Mouse (Mus musculus) left cerebral cortex, adult 2 months (tissue): ENCODE measurements around the gene Stxbp3. TPM values are rescaled to one million over a fixed set of nuclear protein-coding genes. Genes with fewer than 3 reads are reported as not detected.

Experiments
- DNase-seq, 2 experiments: peaks; one replicate each; pipeline ENCODE4 v3.0.0; 2021 to 2022; ENCODE audit warnings: low spot score in 2 of 2, mixed read lengths in 1 of 2; ENCODE audit errors: extremely low spot score in 1 of 2
- H3K27ac ChIP-seq: fragments of 200-600 bp; 2 replicates; pipeline ENCODE4 v1.8.1; 2022
- H3K4me3 ChIP-seq: fragments of 200-600 bp; 2 replicates; pipeline ENCODE4 v1.8.1; 2022
- CTCF ChIP-seq: fragments of 200-600 bp; IDR thresholded peaks from 2 replicates; pipeline ENCODE4 v1.8.1; 2022; ENCODE audit warnings: antibody characterized with exemption, mild to moderate bottlenecking, moderate library complexity
- intact Hi-C: fragments of 180-260 bp; cut with DNase I; formaldehyde crosslinking; loops from one replicate; pipeline ENCODE4 v1.15.1; 2025
- total RNA-seq, 2 experiments: library from RNA; stranded (reverse); gene quantifications; 2 replicates each; pipeline ENCODE4 v1.2.3; 2021

Stxbp3 gene
- total RNA-seq, 2 experiments from 2014 or later, result 17.8 to 23.1 TPM

- peak; percentile 49 to 62 for DNase-seq
- Histone ChIP-seq H3K4me3 (no peak overlapping the region), H3K27ac (no peak overlapping the region)
- peak; percentile 83 for TF ChIP-seq CTCF
- intact Hi-C loops, result loop anchor here (1.0 to 2.0 kb wide), 2 partner anchors 48 to 70 kb away; partner anchors contain the start of gene Gpsm2
Observed at GRCm38 (mm10) chr3:108770725-108771368, 69.5 kb downstream of the Stxbp3 start.

- no peak overlapping the region for H3K4me3 ChIP-seq
- no peak for TF ChIP-seq CTCF
- DNase-seq, result no peak
- intact Hi-C loops, result no loop called here
- no peak overlapping the region for H3K27ac ChIP-seq
Observed at GRCm38 (mm10) chr3:108769547-108769946, 70.8 kb downstream of the Stxbp3 start.

DNA sequence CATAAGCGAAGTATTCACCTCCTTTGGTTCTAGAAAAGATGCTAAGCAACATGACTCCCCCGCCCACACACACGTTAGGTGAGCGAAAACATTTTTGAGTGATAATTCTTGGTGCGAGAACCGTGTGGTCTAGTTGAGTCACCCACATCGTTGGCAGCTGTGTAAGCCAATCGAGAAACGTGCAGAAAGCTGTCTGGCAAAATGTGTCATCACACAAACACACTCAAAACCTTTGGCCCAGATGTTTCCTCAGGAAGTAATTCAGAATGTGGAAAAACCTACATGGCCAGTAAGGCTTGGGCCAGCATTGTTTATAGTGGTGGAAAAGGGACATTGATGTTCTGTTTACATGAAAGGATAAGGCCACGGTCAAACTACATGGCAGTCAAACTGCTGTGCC is 72.9 kb downstream of the Stxbp3 start:
- no peak for DNase-seq
- Histone ChIP-seq H3K4me3 (no peak overlapping the region), H3K27ac (no peak overlapping the region)
- TF ChIP-seq CTCF, result no peak
- intact Hi-C loops, result no loop called here

DNA sequence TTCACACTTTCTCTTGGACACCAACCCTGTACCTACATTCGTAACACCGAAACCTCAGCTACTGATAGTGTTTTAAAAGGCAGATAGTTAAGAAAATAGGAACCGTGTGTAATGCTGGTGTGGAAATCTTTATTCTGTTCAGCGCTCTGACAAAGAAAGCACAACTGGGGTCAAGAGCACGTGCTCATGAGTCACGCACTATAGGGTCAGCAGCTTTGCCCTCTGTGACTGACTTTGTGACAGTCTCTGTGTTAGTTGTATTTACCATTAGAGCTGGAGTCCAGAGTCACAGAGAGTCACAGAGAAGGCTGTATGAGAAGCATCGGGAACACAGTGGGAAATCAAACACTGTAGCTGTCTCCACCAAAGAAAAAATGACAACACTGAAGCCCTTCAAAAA is 73.4 kb downstream of the Stxbp3 start:
- intact Hi-C loops, result no loop called here
- no peak for TF ChIP-seq CTCF
- Histone ChIP-seq H3K4me3 (no peak overlapping the region), H3K27ac (no peak overlapping the region)
- DNase-seq, result no peak

GRCm38 (mm10) chr3:108765476-108765875 is 74.8 kb downstream of the Stxbp3 start:
- no peak overlapping the region for H3K27ac ChIP-seq
- no peak for TF ChIP-seq CTCF
- no peak overlapping the region for H3K4me3 ChIP-seq
- no peak for DNase-seq
- intact Hi-C loops, result no loop called here

GRCm38 (mm10) chr3:108764976-108765375 is 75.3 kb downstream of the Stxbp3 start:
- intact Hi-C loops, result no loop called here
- no peak for DNase-seq
- Histone ChIP-seq H3K27ac (no peak overlapping the region), H3K4me3 (no peak overlapping the region)
- no peak for TF ChIP-seq CTCF

- intact Hi-C loops, result no loop called here
- TF ChIP-seq CTCF, result no peak
- DNase-seq, result no peak
- H3K27ac ChIP-seq, result peak overlapping the region; percentile 50
- H3K4me3 ChIP-seq, result no peak overlapping the region
Observed at GRCm38 (mm10) chr3:108763691-108764090, 76.6 kb downstream of the Stxbp3 start.

GRCm38 (mm10) chr3:108762597-108763111 is 77.7 kb downstream of the Stxbp3 start:
- DNase-seq, result peak; percentile 14 to 45
- Histone ChIP-seq H3K27ac (peak overlapping the region; percentile 48; the same call in 1 of the 2 replicates), H3K4me3 (no peak overlapping the region)
- intact Hi-C loops, result no loop called here
- no peak for TF ChIP-seq CTCF

DNA sequence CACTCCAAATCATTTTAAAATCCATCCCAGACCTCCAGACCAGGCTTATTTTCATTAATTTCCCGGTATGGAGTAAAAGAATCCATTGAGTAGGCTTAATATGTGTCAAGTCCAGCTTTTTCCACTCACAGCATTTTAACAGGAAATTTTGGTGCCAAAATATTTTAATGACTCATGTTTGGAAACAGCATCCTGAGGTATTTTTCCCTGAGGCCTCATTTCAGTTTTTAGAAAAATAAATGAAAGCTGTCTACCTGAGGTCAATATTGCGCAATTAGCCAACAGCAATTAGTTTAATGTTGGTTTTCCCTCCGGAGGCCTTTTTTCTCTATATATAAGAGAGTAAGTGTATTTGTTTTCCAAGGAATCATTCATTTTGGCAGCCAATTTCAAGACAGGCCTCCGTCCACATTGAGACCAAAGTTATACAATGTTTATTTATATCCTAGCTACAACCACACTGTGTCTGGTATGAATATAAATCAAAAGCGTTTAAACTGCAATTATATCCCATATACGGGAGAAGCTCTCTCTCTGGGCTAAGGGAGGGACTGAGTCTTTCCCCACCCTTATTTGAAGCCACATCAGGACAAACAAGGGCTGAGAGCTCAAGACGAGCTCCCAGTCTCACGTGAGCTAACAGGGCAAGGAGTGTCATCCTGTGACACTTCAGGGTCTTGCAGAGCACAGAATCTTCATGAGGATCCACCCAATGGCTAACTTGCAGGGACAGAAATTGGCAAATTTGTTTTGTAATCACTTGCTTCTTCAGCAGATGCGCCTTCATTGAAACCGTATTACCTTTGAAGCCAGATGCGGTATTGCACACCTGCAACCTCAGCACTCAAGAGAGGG is 80.5 kb downstream of the Stxbp3 start:
- no peak for TF ChIP-seq CTCF
- no peak for DNase-seq
- H3K27ac ChIP-seq, result 0 out of 2 replicates have a peak overlapping the region, but pooled peaks have one; percentile 12
- no peak overlapping the region for H3K4me3 ChIP-seq
- intact Hi-C loops, result no loop called here

DNA sequence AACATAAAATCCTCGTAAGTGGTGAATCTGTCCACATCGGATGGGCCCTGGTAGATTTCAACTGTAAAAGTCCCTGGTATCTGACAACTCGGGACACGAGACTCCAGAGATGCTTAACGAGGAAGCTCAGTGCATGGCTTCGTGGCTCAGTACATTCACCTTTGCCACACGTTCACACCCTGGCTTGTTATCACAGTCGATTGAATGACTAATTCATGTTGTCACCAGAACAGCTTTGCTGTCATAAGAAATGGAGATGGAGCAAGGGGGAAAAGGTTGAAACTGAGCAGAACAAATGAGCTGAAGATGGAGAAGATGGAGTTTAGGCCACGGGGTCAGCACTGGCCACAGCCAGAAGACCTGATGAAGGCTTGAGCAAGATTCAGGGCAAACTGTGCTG is 82.8 kb downstream of the Stxbp3 start:
- Histone ChIP-seq H3K4me3 (no peak overlapping the region), H3K27ac (no peak overlapping the region)
- DNase-seq, result no peak
- intact Hi-C loops, result no loop called here
- no peak for TF ChIP-seq CTCF

DNA sequence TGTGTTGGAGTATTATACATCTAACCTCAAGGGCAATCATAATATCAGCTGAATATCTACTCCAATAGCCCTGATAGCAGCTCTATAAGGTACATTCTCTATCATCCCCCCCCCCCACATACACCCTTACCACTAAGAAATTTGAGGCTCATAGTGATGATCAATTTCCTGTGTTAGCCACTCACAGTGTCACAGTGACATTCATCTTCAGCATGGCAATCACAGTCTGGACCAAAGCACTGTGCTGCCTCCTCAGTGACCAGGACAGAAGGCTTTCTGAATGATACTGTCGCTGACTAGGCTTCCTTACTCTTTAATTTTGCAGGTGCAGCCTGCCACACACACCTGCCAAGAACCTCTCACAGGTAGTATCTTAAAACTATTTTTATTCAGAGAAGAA is 84.2 kb downstream of the Stxbp3 start:
- intact Hi-C loops, result no loop called here
- TF ChIP-seq CTCF, result no peak
- H3K27ac ChIP-seq, result no peak overlapping the region
- DNase-seq, result no peak
- H3K4me3 ChIP-seq, result no peak overlapping the region

DNA sequence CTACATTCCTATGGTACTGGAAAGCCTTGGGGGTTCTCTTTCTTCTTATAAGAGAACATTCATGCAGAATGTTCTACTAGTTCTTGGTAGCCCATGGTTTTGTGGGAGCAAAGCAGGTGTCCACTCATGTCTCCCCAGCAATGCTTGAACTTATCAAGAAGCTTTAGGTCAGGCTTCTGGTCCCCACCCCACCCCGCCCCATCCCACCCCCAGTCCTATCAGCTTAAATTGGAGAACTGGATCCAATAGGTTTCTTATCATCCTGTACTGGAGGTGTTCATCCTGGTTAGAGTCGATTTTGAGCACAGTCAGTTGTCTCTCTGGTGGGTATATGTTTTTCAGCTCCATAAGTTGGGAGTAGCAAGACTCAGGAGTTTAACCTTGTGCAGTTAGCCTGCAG is 84.8 kb downstream of the Stxbp3 start:
- intact Hi-C loops, result no loop called here
- no peak for DNase-seq
- no peak for TF ChIP-seq CTCF
- Histone ChIP-seq H3K27ac (no peak overlapping the region), H3K4me3 (no peak overlapping the region)
